Mouse (Mus musculus): ENCODE results near the gene App.

App gene

DNA sequence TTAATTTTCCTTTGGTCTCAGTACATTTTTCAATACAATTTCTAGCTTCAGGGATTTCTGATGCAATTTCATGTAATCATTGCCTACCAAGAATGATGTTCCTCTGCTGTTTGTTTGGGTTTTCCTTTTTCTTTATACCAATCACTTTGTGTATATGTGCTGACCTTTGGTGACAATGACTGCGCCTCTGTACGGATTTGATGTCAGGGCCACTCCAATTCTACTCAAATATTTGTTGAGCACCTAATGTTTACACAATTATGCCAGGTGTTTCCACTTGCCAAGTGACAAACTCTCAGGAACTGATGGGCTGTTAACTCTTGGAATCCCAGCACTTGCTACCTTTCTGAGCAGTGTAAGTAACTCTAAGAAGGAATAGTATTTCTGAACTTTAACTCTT lies 98.2 kb downstream of the App start:
- no peak for DNase-seq (ENCODE audit: low spot score in 2 of 2)

GRCm38 (mm10) chr16:85074889-85075288 lies 98.7 kb downstream of the App start:
- no peak for DNase-seq (ENCODE audit: low spot score in 2 of 2)

GRCm38 (mm10) chr16:85072624-85073023 lies 100.9 kb downstream of the App start:
- DNase-seq (ENCODE audit: low spot score in 2 of 2), result no peak

DNA sequence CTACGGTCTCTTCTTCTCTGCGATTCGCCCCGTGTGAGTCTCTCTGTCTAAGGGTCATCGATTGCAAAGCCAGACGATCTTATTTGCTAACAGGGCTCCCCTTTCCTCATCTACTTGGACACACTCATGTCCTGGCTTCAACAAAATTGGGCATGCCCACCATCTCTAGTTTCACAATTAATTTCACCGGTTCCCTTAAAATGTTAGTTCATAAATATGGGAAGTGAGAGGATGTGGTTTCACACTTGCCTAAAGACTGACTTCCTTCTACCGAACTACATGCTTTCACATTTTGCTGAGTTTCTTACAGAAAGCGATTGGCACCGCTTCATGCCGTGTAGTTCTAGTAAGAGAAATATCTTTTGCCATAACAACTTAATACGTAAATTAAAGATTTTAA lies 101.8 kb downstream of the App start:
- DNase-seq (ENCODE audit: low spot score in 2 of 2), result no peak

DNA sequence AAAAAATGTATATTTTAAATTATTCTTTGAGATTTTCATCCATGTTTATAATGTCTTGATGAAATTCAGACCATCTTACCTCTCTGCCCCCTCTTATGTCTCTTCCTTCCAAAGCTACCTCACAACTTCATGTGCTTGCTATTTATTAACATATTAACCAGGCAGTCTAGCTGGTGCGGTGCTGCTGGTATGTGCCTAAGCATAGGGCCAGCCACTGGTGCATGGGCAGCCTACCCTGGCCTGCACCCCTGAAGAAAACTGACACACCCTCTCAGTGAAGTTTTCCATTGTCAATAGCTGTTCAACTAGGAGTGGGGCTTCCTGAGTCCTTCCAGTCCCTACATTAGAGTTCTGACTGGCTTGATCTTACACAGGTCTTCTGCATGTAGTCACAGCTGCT lies 102.3 kb downstream of the App start:
- no peak for DNase-seq (ENCODE audit: low spot score in 2 of 2)

DNA sequence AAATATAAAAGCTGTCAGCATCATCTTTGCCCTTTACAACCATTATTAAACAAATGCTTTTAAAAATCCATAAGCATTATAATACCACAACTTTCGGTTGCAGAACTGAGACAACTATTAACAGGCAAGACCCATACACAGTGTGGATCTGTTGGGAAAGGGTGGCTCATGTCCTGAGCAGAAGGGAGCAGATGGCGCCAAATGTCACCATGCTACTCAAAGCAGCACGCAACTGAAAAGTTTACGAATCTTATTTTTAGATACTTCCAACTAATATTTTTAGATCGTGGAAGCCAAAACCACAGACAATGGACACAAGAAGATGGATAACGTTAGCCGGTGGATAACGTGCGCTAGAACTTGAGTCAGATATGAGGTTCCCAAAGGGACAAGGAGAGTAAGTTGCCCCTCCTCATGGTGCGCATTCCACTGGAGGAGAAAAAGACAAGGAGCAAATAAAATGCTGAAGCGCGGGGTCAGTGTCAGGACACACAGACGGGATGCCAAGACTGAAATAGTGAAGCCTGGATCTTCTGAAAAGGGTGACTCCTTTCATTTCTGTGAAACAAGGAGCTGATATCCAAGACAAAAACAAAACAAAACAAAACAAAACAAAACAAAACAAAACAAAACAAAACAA lies 106.2 kb downstream of the App start:
- DNase-seq (ENCODE audit: low spot score in 2 of 2), result no peak

- no peak for DNase-seq (ENCODE audit: low spot score in 2 of 2)
These were observed 107.3 kb downstream of the App start for GRCm38 (mm10) chr16:85066227-85066626.

DNA sequence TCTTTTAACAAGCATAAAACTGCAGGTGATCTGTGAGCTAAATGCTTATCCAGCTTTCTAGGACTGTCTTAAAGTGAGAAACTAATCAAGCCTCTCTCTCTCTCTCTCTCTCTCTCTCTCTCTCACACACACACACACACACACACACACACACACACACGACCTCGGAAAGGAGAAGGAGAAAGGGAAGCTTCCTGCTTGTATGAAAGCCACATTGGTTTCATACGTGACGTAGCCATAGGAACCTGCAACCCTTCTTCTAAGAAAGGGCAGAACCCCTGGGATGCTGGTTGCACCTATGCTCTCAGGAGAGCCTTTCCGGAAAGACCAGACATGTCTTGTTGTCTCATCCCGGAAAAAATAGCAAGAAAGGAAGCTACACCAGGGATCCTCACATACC lies 108.8 kb downstream of the App start:
- no peak for DNase-seq (ENCODE audit: low spot score in 2 of 2)

DNA sequence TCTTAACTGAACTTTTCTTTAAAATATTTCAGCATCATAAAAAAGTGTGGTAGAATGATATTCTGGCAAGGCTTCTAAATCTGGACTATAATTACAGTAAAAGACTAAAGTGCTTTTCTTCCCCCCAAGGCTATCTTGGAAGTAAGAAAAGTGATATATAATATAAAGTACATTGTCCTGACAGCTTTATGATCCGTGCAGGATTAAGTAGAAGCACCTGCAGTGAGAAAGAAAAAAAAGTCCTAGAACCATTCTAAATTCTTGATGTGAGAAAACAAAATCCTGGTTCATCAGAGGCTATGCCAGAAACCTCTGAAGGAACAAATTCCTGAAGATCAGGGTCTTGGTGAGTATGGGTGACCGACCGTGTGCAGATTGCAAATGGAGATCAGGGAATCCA lies 110.8 kb downstream of the App start:
- DNase-seq (ENCODE audit: low spot score in 2 of 2), result no peak

GRCm38 (mm10) chr16:85061725-85062124 lies 111.8 kb downstream of the App start:
- no peak for DNase-seq (ENCODE audit: low spot score in 2 of 2)

DNA sequence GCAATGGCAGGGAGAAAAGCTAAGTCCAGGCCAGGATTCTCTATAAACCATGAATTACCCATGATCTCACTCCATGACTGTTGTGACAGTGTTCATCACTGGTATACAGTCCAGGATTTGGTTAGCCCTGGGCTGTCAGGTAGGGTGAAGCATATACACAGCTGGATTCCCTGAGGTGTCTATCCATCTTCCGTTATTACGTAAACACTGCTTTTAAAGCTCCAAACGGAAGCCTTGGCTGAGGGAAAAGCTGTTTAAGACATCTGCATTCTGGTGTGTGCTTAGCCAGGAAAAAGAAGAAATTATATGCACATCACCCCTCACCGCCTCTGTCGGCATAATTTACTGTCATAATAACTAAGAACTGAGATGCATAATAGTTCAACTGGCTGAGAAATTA lies 115.4 kb downstream of the App start:
- no peak for DNase-seq (ENCODE audit: low spot score in 2 of 2)

DNA sequence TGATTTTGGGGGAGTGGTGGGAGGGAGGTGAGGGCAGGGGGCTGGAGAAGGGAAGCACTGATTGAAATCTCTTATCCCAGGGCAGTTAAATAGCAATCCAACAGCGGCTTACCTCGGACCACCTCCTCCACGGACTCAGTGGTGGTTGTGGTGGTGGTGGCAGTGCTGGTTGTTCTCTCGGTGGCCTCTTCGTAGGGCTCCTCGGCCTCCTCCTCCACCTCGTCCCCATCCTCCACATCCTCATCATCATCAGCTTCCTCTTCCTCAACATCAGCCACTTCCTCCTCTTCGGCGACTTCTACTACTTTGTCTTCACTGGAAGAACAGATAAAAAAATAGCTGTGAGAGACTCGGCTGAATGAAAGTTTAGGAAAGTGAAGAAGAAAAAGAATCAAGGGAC lies 117.4 kb downstream of the App start:
- no peak for DNase-seq (ENCODE audit: low spot score in 2 of 2)

DNA sequence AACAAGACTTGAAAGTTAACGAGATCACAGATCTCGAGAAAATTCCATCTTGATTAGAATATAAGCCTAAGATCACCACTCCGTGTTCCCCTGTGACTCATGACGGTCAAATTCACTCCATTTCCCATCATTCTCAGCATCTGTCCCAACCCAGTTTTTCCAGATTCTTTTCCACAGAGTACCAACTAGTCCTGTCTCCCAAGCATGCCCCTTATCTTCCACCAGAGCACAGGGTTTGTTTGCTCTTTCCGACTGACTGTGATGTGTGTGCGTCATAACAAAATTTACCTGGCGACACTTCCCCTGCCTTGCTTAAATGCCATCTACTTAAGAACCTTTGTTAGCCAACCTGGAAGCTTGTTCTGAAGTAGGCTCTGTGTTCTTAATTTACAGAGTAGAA lies 119.6 kb downstream of the App start:
- DNase-seq (ENCODE audit: low spot score in 2 of 2), result no peak

GRCm38 (mm10) chr16:85047310-85047709 lies 126.3 kb downstream of the App start:
- DNase-seq (ENCODE audit: low spot score in 2 of 2), result peak in 1 of 2 experiments; percentile 30

DNA sequence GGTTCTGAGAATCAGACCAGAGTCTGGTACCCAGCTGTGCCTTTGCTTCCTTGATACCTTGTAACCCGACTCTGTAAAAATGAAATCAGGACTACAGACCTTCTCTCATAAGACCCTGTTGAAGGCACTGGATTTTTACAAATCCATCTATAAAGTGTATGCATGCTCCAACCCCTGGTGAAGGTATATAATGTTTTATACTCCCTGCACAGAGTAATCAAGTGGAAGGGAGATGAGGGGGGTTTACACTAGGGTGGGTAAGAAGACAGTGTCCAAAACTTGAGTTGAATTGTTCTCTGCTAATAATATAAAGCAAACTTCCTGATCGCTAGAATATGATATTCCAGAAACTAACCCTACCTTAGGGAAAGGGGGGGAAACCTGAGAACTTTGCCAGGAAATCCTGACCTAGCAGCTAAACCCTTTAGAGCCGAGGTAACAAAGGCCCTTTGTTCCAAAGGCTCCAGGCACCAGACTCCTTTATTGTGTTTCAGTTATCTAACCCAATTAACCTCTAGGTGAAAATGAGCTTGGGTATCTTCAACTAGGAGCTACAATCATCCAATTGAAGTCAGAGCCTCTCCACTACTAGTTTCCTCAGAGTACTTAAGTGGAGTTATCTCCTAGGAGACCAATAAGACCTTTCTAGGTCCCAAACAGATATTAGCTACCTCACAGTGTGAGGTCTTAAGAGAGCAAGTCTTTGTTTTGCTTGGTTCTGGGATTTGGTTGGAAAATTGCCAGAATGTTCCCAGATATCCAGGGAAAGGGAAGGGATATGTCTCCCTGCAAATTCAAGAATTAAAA lies 132.2 kb downstream of the App start:
- no peak for DNase-seq (ENCODE audit: low spot score in 2 of 2)

GRCm38 (mm10) chr16:85038731-85039130 lies 134.8 kb downstream of the App start:
- DNase-seq (ENCODE audit: low spot score in 2 of 2), result no peak

DNA sequence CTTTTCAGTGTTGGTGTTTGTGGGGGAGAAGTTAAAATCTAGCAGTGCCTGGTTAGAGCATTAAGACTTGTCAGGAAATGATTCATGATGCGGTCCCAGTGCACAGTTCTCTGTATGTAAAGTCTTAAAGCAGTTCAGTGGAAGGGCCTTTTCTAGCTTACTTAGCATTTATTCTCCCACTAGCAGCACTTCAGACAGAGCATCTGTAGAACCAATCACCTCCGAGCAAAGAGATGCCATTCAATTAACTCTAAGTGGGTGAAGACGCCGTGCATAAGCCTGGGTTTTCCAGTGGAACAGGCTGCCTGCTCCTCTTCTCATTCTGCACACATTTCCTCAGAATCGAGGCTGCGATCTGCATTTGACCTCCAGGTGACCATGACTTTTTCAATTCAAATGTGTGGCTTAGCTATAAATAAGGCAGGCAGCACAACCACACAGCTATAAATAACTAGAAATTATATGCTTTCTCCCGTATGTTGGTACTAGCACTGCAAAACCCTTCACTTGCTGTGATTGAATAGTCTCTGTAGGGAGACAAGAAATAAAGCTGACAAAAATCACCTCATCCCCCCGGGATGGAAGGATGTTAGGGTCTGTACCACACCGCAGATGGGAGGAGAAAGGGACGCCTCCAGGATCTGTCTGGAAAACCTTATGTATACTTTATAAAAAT lies 135.5 kb downstream of the App start:
- no peak for DNase-seq (ENCODE audit: low spot score in 2 of 2)

DNA sequence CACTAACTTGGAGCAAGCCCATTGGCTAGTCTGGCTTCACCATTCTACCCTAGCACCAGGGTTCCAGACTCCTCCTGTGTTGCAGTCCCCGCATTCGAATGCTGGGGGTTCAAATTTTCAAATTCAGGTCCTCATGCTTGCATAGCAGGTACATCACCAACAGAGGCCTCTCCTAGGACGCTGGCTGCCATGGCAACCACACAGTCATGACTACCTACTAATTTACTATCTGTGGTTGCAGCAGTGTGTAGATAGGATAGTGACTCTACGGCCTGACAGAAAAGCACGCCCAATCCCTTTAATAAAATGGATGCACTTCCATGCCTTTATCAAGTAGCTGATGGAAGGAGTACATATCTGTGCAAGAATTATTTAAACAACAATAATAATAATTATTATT lies 137.8 kb downstream of the App start:
- no peak for DNase-seq (ENCODE audit: low spot score in 2 of 2)

DNA sequence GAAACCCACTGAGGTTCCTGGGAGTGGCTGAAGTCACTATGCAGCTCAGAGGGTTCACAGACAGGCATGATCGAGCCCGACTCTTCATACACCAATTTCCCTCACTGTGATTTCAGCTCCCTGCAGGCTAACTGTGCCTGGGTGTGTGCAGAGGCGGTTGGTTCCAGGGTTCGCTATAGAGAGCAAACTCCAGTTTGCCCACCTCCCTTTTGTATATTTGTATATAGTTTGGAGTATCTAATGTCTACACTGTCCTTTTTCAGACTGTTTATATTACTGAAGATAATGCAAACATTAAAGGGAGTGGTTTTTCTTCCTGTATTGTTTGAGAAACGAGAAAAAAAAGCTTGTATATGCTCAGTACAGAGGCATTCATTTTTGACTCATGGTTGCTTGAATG lies 139.8 kb downstream of the App start:
- no peak for DNase-seq (ENCODE audit: low spot score in 2 of 2)

DNA sequence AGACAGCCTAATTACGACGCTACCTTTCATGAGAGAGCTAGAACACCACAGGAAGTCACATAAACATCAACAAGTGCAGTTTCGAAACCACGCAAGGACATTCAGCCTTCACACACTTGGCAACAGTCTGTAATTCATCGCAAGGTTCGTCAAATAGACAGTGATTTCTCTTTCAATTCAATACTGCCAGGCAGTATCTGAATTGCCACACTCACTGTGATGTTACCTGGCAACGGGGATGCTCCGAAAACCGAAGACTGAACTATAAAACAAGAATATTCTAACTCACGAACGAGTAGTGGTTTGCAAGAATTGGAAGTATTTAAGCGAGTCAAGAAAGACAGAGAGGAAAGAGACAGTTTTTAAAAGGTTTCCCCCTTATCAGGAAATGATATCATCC lies 142.8 kb downstream of the App start:
- DNase-seq (ENCODE audit: low spot score in 2 of 2), result no peak

GRCm38 (mm10) chr16:85028396-85028795 lies 145.2 kb downstream of the App start:
- no peak for DNase-seq (ENCODE audit: low spot score in 2 of 2)

- no peak for DNase-seq (ENCODE audit: low spot score in 2 of 2)
These were observed 148.9 kb downstream of the App start for GRCm38 (mm10) chr16:85024706-85025105.

DNA sequence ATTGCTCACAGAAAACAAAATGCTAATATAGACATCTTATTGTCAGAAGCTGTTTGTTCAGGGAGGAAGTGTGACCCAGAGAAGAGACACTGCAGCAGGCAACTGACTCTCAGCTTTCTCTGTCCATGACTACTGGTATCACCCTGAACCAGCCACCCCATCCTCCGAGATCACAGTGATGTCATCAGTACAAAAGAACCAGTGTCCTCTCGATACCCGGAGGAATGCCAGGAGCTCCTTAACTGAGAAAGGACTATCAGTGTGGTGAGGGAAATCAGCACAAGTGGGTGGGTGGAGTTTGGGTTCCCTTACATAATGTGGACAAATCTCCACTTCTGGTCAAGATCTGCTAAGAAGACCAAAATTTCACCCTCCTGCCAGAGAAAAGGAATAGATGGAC lies 150.5 kb downstream of the App start:
- no peak for DNase-seq (ENCODE audit: low spot score in 2 of 2)

All from urinary bladder, postnatal 4 days (tissue).